Mouse (Mus musculus) myocyte (in vitro differentiated cells): ENCODE data around the gene Ldlrad3.

Source experiments
- CEBPB ChIP-seq: IDR thresholded peaks from 2 replicates; pipeline ENCODE4 v1.6.1; 2011; ENCODE audit warnings: mild to moderate bottlenecking, moderate library complexity; ENCODE audit not compliant: poor library complexity, insufficient read depth, severe bottlenecking
- E2F4 ChIP-seq: IDR thresholded peaks from one replicate; pipeline ENCODE4 v1.6.1; 2011; ENCODE audit warnings: mild to moderate bottlenecking, control low read depth, moderate library complexity; ENCODE audit not compliant: insufficient read depth
- MAX ChIP-seq: IDR thresholded peaks from one replicate; pipeline ENCODE4 v1.6.1; 2011; ENCODE audit warnings: low read depth, mild to moderate bottlenecking, control low read depth
- MYOD1 ChIP-seq, 3 experiments: IDR thresholded peaks; one replicate each; pipeline ENCODE4 v1.6.1; 2011; ENCODE audit warnings: control low read depth in 2 of 3, low read depth in 2 of 3, mild to moderate bottlenecking in 2 of 3, moderate library complexity in 1 of 3; ENCODE audit not compliant: insufficient read length in 2 of 3, control insufficient read depth in 1 of 3
- MYOG ChIP-seq, 3 experiments: IDR thresholded peaks; one replicate each; pipeline ENCODE4 v1.6.1; 2011; ENCODE audit warnings: control low read depth in 2 of 3, low read depth in 2 of 3, mild to moderate bottlenecking in 2 of 3; ENCODE audit not compliant: insufficient read length in 2 of 3, control insufficient read depth in 1 of 3, insufficient read depth in 1 of 3
- POLR2A ChIP-seq: IDR thresholded peaks from one replicate; pipeline ENCODE4 v1.6.1; 2011; ENCODE audit warnings: low read depth, mild to moderate bottlenecking, control low read depth, moderate library complexity; ENCODE audit not compliant: insufficient read length
- REST ChIP-seq: IDR thresholded peaks from one replicate; pipeline ENCODE4 v1.6.1; 2011; ENCODE audit warnings: mild to moderate bottlenecking, control low read depth, moderate library complexity; ENCODE audit not compliant: insufficient read depth, insufficient read length
- SRF ChIP-seq: IDR thresholded peaks from one replicate; pipeline ENCODE4 v1.6.1; 2011; ENCODE audit warnings: low read depth; ENCODE audit not compliant: control insufficient read depth, insufficient read length
- TCF12 ChIP-seq: IDR thresholded peaks from one replicate; pipeline ENCODE4 v1.6.1; 2011; ENCODE audit warnings: mild to moderate bottlenecking, control low read depth; ENCODE audit not compliant: poor library complexity, insufficient read depth, severe bottlenecking
- TCF3 ChIP-seq: IDR thresholded peaks from one replicate; pipeline ENCODE4 v1.6.1; 2011; ENCODE audit warnings: low read depth, control low read depth; ENCODE audit not compliant: insufficient read length
- USF1 ChIP-seq: IDR thresholded peaks from one replicate; pipeline ENCODE4 v1.6.1; 2011; ENCODE audit warnings: low read depth, mild to moderate bottlenecking, control low read depth, moderate library complexity

DNA sequence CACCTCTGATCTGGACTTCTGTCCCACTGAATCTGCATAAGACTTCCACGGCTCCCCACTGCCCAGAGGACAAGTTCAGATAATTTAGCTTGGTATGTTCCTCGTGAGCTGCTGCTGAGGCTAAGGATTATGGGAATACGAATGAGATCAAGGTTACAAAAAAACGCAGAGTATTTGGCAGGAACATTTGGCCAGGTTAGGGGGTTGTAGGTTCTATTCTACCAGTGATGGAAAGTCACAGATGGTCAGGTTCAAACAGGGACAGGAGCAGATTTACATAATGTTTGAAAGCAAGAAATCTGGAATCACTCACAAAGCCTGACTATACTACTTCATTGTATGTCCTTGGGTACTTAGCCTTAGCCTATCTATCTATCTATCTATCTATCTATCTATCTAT, 5.6 kb upstream of the Ldlrad3 start:
- TF ChIP-seq USF1 (no peak), MYOD1 (IDR thresholded peaks at IDR 0.05; ENCODE audit: control insufficient read depth in 1 of 3, insufficient read length in 2 of 3, low read depth in 2 of 3) (no peak), POLR2A (no peak), REST (no peak), MYOG (IDR thresholded peaks at IDR 0.05; ENCODE audit: control insufficient read depth in 1 of 3, insufficient read depth in 1 of 3, insufficient read length in 2 of 3, low read depth in 2 of 3) (no peak), SRF (no peak), TCF12 (no peak), MAX (no peak), TCF3 (no peak), E2F4 (no peak), CEBPB (no peak)
